Mouse (Mus musculus) heart, embryonic 14.5 days (tissue): ENCODE measurements at regions not wholly inside any gene's neighbourhood (a gene's known extent, or its start where the extent isn't known, plus 50 kb on each side); places are given as distances from the start of the nearest gene placed in this dataset.

Experiments
- ATAC-seq: fragments of 200-750 bp; cut with Nextera tagmentation; 2 replicates; pipeline ENCODE4 v1.8.0; 2017; ENCODE audit warnings: low read depth, moderate TSS enrichment; ENCODE audit not compliant: insufficient number of reproducible peaks, insufficient read depth, low FRiP score
- H3K27ac ChIP-seq, 2 experiments: fragments of 200-500 bp in 1 of 2; fragments of 300-500 bp in 1 of 2; sonication (generic) in 1 of 2; replicated peaks in 1 of 2; 2 replicates each; pipeline ENCODE4 v1.5.1; 2012 to 2014; ENCODE audit warnings: low read depth in 2 of 2, low read length in 2 of 2, control low read depth in 1 of 2, mild to moderate bottlenecking in 1 of 2, mixed read lengths in 1 of 2; ENCODE audit not compliant: control insufficient read depth in 1 of 2, insufficient read depth in 1 of 2
- H3K27me3 ChIP-seq: fragments of 300-500 bp; sonication (generic); 2 replicates; pipeline ENCODE4 v1.6.1; 2014; ENCODE audit warnings: mild to moderate bottlenecking, low read length, control low read depth; ENCODE audit not compliant: control insufficient read depth, insufficient read depth
- H3K36me3 ChIP-seq: fragments of 300-500 bp; sonication (generic); 2 replicates; pipeline ENCODE4 v1.6.1; 2014; ENCODE audit warnings: mild to moderate bottlenecking, control low read depth, low read length, mixed read lengths; ENCODE audit not compliant: control insufficient read depth, insufficient read depth
- H3K4me1 ChIP-seq, 2 experiments: fragments of 200-500 bp in 1 of 2; fragments of 300-500 bp in 1 of 2; sonication (generic) in 1 of 2; 2 replicates each; pipeline ENCODE4 v1.6.1; 2012 to 2014; ENCODE audit warnings: low read length in 2 of 2, control low read depth in 1 of 2, mixed read lengths in 1 of 2; ENCODE audit not compliant: control insufficient read depth in 2 of 2, insufficient read depth in 2 of 2
- H3K4me2 ChIP-seq: fragments of 300-500 bp; sonication (generic); 2 replicates; pipeline ENCODE4 v1.6.1; 2014; ENCODE audit warnings: mild to moderate bottlenecking, low read length
- H3K4me3 ChIP-seq, 2 experiments: fragments of 200-500 bp in 1 of 2; fragments of 300-500 bp in 1 of 2; sonication (generic) in 1 of 2; 2 replicates each; pipeline ENCODE4 v1.5.1; 2012 to 2014; ENCODE audit warnings: low read length in 2 of 2, mild to moderate bottlenecking in 2 of 2, control low read depth in 1 of 2, low read depth in 1 of 2, moderate library complexity in 1 of 2; ENCODE audit not compliant: control insufficient read depth in 1 of 2, insufficient read depth in 1 of 2
- H3K9ac ChIP-seq: fragments of 300-500 bp; sonication (generic); 2 replicates; pipeline ENCODE4 v1.6.1; 2014; ENCODE audit warnings: mild to moderate bottlenecking, low read length
- H3K9me3 ChIP-seq: fragments of 300-500 bp; sonication (generic); 2 replicates; pipeline ENCODE4 v1.6.1; 2016; ENCODE audit warnings: low read length, control low read depth; ENCODE audit not compliant: control insufficient read depth
- WGBS: fragments of 180-500 bp; shearing (Covaris S2); extraction: QIAGEN DNeasy Blood & Tissue Kit; methylation state at CpG from one replicate; pipeline ENCODE4 v1.1.7; 2014; 5-methylcytosine and 5-hydroxymethylcytosine counted together

GRCm38 (mm10) chr1:43343410-43343809 is 101.0 kb upstream of the Nck2 start:
- Histone ChIP-seq H3K4me2 (no peak overlapping the region), H3K9me3 (no peaks in the 10 kb centered on the region), H3K36me3 (no peaks in the 10 kb centered on the region), H3K9ac (no peak overlapping the region), H3K4me3 (no peak overlapping the region), H3K27me3 (no peaks in the 10 kb centered on the region), H3K27ac (no peak overlapping the region), H3K4me1 (no peaks in the 10 kb centered on the region)
- WGBS: 57% methylated on average over 2 of the region's 2 CpGs
- ATAC-seq: no peak

GRCm38 (mm10) chr1:43344001-43344400 is 100.4 kb upstream of the Nck2 start:
- no peak for ATAC-seq
- no peak overlapping the region for H3K9ac ChIP-seq
- 87% methylated on average over 5 of the region's 5 CpGs for WGBS
- no peak overlapping the region for H3K4me2 ChIP-seq
- H3K9me3 ChIP-seq: no peaks in the 10 kb centered on the region
- H3K4me1 ChIP-seq: no peaks in the 10 kb centered on the region
- H3K27me3 ChIP-seq: no peaks in the 10 kb centered on the region
- no peaks in the 10 kb centered on the region for H3K36me3 ChIP-seq
- H3K27ac ChIP-seq: no peak overlapping the region
- H3K4me3 ChIP-seq: no peak overlapping the region

GRCm38 (mm10) chr1:43347152-43347551 is 97.2 kb upstream of the Nck2 start:
- Histone ChIP-seq H3K27me3 (no peaks in the 10 kb centered on the region), H3K4me1 (no peaks in the 10 kb centered on the region), H3K9ac (no peak overlapping the region), H3K36me3 (no peaks in the 10 kb centered on the region), H3K9me3 (no peaks in the 10 kb centered on the region), H3K4me2 (no peak overlapping the region), H3K4me3 (no peak overlapping the region), H3K27ac (no peak overlapping the region)
- no peak for ATAC-seq
- WGBS: 62% methylated on average over 4 of the region's 4 CpGs

GRCm38 (mm10) chr1:43349966-43350365 is 94.4 kb upstream of the Nck2 start:
- H3K27ac ChIP-seq: no peak overlapping the region
- H3K27me3 ChIP-seq: no peaks in the 10 kb centered on the region
- H3K4me2 ChIP-seq: no peak overlapping the region
- H3K4me3 ChIP-seq: no peak overlapping the region
- no peaks in the 10 kb centered on the region for H3K36me3 ChIP-seq
- H3K9ac ChIP-seq: no peak overlapping the region
- no peaks in the 10 kb centered on the region for H3K9me3 ChIP-seq
- no peak for ATAC-seq
- WGBS: 74% methylated on average over 3 of the region's 3 CpGs
- H3K4me1 ChIP-seq: no peaks in the 10 kb centered on the region

- no peak for ATAC-seq
- Histone ChIP-seq H3K4me3 (no peak overlapping the region), H3K27ac (no peak overlapping the region; a peak in 1 of 4 replicates)
Observed at GRCm38 (mm10) chr1:43358191-43358590, 86.2 kb upstream of the Nck2 start.

DNA sequence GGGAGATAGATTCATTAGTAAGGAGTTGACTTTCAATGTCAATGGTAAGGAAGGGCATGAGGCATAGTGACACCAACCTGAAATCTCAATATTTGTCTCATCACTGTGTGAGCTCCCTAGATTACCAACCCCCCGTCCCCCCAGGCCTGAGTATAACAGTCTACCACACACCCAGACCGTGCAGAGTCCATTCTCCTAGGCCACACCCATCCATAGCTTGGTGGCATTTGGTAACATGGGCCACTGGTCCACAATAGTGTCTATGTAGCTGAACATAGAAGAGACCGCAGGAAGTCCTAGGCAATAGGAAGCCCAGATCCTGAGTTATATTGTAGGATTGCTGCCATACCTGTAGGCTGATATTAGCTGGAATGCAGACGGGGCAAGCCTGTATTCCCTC is 84.7 kb upstream of the Nck2 start:
- H3K27me3 ChIP-seq: no peaks in the 10 kb centered on the region
- H3K4me1 ChIP-seq: peaks cover 14 to 19% of the 10 kb centered on the region in 2 experiments
- no peaks in the 10 kb centered on the region for H3K9me3 ChIP-seq
- H3K36me3 ChIP-seq: no peaks in the 10 kb centered on the region
- H3K4me3 ChIP-seq: no peak overlapping the region
- H3K4me2 ChIP-seq: no peak overlapping the region
- 91% methylated on average over 4 of the region's 4 CpGs for WGBS
- no peak for ATAC-seq
- no peak overlapping the region for H3K27ac ChIP-seq
- no peak overlapping the region for H3K9ac ChIP-seq

More at GRCm38 (mm10) chr1:43358191-43358590, 86.2 kb upstream of the Nck2 start:
- no peaks in the 10 kb centered on the region for H3K36me3 ChIP-seq
- no peaks in the 10 kb centered on the region for H3K9me3 ChIP-seq
- peaks cover 14 to 19% of the 10 kb centered on the region in 2 experiments for H3K4me1 ChIP-seq
- H3K9ac ChIP-seq: no peak overlapping the region
- no peak overlapping the region for H3K4me2 ChIP-seq
- 37% methylated on average over 6 of the region's 6 CpGs for WGBS
- no peaks in the 10 kb centered on the region for H3K27me3 ChIP-seq

DNA sequence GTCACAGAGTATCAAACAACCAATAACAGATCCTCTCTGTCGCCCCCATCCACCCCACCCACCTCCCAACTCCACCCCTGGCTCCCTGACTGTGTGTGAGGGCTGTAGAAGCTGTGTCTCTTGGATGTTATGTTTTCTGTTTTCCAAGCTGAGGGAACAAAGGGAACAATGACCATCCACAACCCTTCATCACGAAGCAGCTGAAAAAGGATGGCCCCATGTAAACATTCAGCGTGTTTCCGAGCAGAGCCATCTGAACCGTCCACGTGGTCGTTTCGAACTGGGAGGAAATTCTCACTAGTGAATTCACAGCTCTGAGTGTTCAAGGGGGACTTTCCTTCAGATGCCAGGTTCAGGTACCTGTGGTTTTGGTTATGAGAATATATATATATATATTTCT is 84.1 kb upstream of the Nck2 start:
- H3K36me3 ChIP-seq: no peaks in the 10 kb centered on the region
- peaks cover 14 to 19% of the 10 kb centered on the region in 2 experiments for H3K4me1 ChIP-seq
- H3K9me3 ChIP-seq: no peaks in the 10 kb centered on the region
- H3K4me2 ChIP-seq: no peak overlapping the region
- H3K4me3 ChIP-seq: no peak overlapping the region
- no peak overlapping the region for H3K9ac ChIP-seq
- 75% methylated on average over 8 of the region's 8 CpGs for WGBS
- no peaks in the 10 kb centered on the region for H3K27me3 ChIP-seq
- no peak for ATAC-seq
- no peak overlapping the region for H3K27ac ChIP-seq

DNA sequence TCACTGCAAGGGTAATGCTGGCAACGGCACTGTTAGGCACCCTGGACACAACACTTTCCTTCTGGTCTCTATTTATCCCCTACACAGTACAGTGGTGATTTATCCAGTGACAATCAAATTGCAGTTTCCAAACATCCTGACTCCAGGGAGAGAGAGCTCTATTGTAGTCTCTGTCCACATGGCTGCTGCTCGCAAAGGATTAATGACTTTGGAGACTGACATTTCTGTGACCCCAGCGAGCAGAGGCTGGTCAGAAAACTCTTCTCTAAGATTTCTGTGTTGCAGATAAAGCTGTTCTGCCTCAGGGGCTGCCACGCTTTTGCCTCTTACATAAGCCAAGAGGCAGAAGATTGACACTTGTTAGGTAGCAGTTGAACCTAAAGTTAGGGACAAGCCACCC is 83.6 kb upstream of the Nck2 start:
- no peaks in the 10 kb centered on the region for H3K36me3 ChIP-seq
- peaks cover 14 to 19% of the 10 kb centered on the region in 2 experiments for H3K4me1 ChIP-seq
- H3K27ac ChIP-seq: peak overlapping the region in 1 of 2 experiments; percentile 17; a peak in 1 of 4 replicates
- no peak overlapping the region for H3K4me3 ChIP-seq
- no peak overlapping the region for H3K9ac ChIP-seq
- no peak for ATAC-seq
- no peaks in the 10 kb centered on the region for H3K9me3 ChIP-seq
- no peak overlapping the region for H3K4me2 ChIP-seq
- WGBS: 16% methylated on average over 4 of the region's 4 CpGs
- no peaks in the 10 kb centered on the region for H3K27me3 ChIP-seq
